Mouse (Mus musculus): Measurements from ENCODE around the gene Sp9.
A peak's percentile ranks its signal among the peaks of the same experiment; 100 is the strongest.

Gene Sp9

GRCm38 (mm10) chr2:73275261-73276040 lies 3.7 kb downstream of the Sp9 start:
- no peak for DNase-seq

DNA sequence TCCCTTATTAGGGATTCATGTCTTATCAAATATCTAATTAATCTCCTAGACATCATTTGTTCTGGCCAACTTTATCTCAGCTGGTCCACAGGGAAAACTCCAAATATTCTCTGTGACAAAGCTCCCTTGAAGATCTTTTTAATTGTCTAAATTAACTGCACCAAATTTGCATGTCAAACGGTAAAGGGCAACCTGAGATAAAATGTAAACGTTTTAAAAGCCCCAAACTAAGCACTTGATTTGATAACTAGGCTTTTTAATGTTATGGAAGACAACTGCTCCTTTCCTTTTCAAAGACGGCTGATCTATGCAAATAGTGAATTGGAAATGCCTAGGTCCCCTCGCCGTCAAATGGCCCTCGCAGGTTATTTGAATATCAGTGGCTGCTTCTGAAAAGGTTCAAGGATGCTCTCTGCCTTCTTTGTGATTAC lies 4.4 kb downstream of the Sp9 start:
- no peak for DNase-seq

- peak in 1 of 2 experiments; percentile 24 for DNase-seq
Measured at GRCm38 (mm10) chr2:73277021-73277708, 5.4 kb downstream of the Sp9 start.

GRCm38 (mm10) chr2:73277709-73278075 lies 6.0 kb downstream of the Sp9 start:
- no peak for DNase-seq

GRCm38 (mm10) chr2:73278131-73278854 lies 6.6 kb downstream of the Sp9 start:
- DNase-seq = peak; percentile 81 to 86

GRCm38 (mm10) chr2:73278869-73279268 lies 7.1 kb downstream of the Sp9 start:
- peak in 1 of 2 experiments; percentile 24 for DNase-seq

DNA sequence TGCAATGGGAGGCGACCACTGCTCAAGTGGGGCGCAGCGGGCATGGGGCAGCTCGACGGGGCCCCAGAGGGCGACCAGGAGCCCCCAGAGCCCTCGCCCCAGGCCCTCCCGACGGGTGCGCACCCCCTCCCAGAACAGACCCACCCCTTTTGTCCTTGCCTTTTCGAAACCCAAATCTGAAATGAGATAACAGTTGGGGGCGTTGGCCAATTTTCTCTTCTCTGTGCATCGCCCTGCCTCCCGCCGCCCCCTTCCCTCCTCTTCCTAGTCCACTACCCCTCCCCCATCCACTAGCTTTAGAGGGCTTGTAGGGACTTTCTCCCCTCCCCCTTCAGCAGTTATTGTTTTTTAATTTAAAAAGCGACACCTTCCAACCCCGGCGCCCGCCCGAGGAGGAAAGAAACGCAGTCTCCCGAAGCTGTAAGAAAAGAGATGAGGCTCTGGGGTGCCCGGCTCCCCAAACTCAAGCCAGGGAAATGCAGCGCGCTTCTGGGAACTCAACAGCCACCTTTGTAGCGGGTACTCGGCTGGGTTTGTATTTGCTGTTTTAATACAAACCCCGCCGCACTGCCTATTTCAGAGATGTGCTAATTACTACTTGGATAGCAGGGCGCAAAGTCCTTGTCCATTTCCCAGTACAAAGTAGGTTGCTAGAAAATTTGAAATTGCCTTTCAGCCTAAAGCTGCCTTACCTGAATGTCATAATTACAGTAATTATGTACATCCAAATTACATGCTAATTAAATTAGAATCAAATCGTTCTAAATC lies 7.7 kb downstream of the Sp9 start:
- DNase-seq = peak in 1 of 2 experiments; percentile 17

GRCm38 (mm10) chr2:73280356-73281047 lies 8.8 kb downstream of the Sp9 start:
- no peak for DNase-seq

DNA sequence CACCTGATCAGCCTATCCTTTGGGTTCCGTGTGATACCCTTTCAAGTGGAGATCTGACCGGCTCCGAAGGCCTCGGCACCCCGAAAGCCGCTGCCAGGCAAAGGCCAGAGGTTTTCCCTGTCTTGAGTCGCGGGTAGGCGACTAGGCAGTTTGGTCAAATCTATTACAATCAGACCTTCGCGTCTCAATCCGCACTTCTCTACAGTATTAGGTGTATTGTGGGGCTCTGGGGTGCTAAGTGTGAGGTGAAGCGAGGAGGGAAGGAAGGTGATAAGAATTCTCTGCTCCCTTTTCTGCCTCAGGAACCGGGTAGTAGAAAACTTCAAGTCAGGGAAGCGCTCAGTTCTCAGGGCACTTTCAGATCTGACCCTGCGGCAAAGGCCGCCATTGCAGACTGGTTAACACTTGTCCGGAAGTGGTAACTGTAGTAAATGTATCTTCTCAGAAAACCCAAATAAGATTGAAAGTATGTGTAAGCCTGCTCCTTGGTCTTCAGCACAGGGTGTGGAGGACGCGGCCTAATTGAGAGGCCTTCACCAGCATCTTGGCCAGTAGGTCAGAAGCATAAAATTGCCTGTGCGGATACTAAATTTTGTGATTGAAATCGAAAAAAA lies 9.4 kb downstream of the Sp9 start:
- no peak for DNase-seq

DNA sequence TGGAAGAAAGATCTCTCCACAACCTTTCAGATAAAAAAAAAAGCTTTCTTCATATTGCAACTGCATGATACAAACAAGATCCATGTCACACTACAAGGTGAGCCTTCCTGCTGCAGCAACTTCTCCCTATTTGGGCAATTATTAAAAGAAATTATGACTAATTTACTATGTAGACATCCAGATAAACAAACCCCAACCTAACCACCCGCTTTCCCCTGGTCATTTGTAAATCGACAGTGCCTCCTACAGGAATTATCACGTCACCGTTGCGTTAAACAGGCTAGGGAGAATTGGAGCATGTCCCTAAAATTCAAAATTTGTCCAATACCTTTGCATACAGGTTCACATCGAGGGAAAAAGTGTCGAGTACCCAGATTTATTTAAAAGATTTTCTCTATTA lies 10.0 kb downstream of the Sp9 start:
- no peak for DNase-seq

GRCm38 (mm10) chr2:73285630-73286029 lies 13.9 kb downstream of the Sp9 start:
- no peak for DNase-seq

DNA sequence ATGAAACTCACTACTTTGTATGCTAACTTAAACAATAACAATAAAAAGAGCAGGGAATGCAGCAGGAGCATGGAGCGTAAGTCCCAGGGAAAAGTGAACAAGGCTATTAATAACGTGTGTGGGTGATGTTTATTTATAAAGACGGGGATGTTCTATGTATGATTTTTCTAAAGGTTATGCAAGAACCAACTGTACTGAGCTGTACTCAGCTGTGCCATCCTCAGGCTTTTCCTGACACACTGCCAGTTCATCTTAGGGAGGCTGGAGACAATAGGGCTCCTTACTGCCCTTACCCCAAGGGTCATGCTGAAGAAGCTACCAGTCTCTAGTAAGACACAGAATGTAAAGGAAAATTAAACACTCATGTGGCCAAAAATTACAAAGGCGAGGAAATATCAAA lies 19.4 kb downstream of the Sp9 start:
- no peak for DNase-seq

- no peak for DNase-seq
Measured at GRCm38 (mm10) chr2:73295023-73295422, 23.3 kb downstream of the Sp9 start.

DNA sequence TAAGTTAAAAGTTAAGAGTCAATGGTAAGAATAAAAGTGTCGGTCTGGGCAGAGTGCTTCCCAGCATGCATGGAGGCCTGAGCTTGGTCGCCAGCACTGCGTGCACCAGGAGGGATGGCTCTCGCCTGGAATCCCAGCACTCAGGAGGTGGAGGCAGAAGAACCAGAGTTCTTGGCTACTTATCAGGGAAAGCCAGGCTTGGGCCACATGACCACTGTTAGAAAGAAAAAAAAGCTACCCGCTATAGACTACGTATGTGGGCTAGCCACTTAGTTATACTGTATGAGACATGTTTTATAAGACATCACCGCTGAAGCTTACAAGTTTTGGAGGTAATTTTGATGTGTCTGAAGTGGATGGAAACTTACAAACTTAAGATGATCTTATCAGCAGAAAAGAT lies 26.4 kb downstream of the Sp9 start:
- no peak for DNase-seq

GRCm38 (mm10) chr2:73298841-73299240 lies 27.1 kb downstream of the Sp9 start:
- no peak for DNase-seq

- DNase-seq = no peak
Measured at GRCm38 (mm10) chr2:73301979-73302378, 30.3 kb downstream of the Sp9 start.

DNA sequence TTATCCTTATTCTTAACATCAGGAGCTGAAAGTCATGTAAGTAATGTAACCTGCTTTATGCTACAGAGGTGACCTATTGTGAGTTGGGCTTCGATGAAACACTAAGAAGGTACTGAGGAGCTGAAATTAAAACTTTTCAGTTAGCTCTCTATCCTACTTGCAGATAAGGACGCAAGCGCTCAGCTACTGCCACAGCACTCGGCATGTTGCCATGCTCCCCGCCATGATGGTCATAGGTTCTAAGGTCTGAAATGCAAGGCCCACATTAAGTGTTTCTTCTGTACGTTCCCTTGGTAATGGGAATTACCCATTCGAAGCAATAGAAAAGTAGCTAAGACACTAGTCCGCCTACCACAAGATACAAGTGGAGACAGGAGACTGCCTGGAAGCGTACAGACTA lies 31.0 kb downstream of the Sp9 start:
- no peak for DNase-seq

GRCm38 (mm10) chr2:73304506-73304905 lies 32.8 kb downstream of the Sp9 start:
- DNase-seq = no peak

DNA sequence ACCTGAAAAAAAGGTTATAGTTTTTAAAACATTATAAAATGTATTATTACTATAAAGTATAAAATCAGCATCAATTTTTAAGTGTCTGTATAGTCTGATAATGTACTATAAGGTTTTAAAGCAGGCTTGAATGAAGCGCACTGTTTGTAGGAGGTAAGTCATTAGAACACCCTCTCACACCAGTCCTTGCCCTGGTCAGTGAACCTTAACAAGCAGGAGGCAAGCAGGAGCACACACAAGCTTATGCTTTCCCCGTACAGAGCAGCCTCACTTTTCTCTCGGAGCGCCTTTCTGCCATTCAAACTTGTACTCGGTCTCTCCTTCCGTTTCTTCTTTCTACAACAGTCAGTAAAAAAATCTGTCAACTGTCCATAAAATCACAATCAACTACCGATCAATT lies 34.3 kb downstream of the Sp9 start:
- no peak for DNase-seq

DNA sequence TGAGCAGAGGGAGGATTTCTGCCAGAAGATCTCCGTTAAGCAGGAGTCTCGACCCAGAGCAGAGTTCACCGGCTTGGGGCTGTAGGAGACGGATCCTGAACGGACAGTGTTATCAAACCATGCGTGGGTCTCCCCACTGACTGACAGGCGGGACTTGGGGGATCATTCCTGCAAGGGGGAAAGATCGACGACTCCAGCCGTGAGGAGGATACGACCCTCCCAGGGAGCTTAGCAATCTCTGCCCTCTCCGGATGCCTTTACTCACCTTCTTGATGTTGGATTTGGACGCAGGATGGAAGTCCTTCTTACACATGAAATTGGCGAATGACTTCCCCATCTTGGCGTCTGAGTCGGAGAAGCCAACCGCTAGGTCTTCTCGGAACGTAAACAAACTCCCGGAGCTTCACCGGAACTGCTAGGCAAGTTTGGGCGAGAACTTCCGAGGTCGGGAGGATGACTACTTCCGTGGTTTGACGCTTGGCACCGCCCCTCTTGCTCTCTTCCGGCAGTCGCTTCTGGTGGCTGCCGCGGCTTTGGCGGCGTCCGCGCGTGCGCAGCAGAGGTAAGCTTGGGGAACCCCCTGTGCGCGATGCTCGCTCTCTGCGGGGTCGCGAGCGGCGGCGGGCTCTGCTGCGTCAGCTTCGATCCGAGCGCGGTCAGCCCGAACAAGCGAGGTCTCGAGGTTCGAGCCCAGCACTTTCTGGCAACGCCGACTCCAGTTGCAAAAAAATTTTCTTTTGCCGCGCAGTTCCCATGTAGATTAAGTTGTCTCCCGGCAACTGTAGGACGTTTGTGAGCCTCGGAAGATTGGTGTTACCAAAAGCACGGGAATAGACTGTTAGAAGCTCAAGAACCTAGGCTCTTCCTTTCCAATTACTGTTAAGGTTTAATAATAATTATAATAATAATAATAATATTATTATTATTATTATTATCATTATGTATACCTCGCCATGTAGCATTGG lies 40.7 kb downstream of the Sp9 start, which contains the start of the genes Scrn3 and Cir1:
Gene Scrn3 (plus strand): TSS at position 450 of the 965 bp plus-strand sequence.
Gene Cir1 (minus strand): TSS at position 550 of the 965 bp plus-strand sequence.
- DNase-seq = peak; percentile 96
